Mouse (Mus musculus): ENCODE measurements around the gene Tapbp. TPM values are rescaled to one million over a fixed set of nuclear protein-coding genes. Genes with fewer than 3 reads are reported as not detected.
A peak's percentile ranks its signal among the peaks of the same experiment; 100 is the strongest.

Tapbp gene
- polyA plus RNA-seq, 1 experiment, result 28.5 TPM

DNA sequence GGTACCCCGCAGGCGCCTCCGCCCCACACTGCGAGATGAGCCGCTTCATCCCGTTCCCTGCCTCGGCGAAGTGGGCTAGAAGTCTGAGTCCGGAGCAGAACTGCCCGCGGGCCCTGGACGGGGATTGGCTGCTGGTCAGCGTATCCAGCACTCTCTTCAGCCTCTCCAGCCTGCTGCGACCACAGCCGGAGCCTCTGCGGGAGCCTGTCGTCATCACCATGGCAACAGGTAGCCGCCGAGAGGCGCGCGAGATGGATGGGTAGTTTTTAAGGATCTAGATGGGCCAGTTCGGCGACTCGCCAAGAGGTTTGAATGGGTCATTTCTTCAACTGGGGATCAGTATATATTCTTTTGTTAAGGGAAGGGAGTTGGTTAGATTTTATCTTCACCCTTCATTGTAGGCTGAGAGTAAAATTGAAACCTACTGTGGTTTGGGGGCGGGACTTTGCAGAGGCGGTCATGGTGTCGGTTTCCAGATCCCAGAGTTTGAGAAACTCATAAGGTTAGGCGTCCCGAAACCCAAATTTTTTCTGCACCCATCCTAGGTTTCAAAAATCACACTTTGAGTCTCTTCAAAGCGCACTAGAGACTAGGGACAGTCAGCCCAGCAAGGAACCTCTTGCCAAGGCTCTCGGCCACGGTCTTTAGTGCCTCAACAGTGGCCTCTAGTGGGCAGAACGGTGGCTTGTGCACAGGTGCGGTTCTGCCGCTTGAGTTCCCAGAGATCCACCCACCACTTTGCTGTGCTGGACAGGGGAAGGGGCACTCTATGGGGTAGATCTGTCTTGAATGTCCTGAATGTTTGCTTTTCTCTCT, 4.8 kb downstream of the Tapbp start:
- Histone ChIP-seq H3K4me1 (ENCODE audit: control insufficient read depth, insufficient read depth, low read length) (peaks cover 11% of the 10 kb centered on the region), H3K4me3 (replicated peaks; ENCODE audit: insufficient read depth, low read depth, low read length) (peak overlapping the region; percentile 98), H3K27ac (ENCODE audit: insufficient read depth, low read length) (no peak overlapping the region), H3K27me3 (ENCODE audit: control insufficient read depth, insufficient read depth, low read length) (no peaks in the 10 kb centered on the region)
- peak; percentile 85 to 90 for DNase-seq
- under 1% methylated on average over 36 of the region's 36 CpGs for WGBS
- TF ChIP-seq CTCF (IDR thresholded peaks at IDR 0.05; ENCODE audit: borderline replicate concordance, insufficient read depth, low read depth, low read length), result peak; percentile 90
- no peak for TF ChIP-seq POLR2A (IDR thresholded peaks at IDR 0.05; ENCODE audit: borderline replicate concordance, insufficient read depth, low read length)

DNA sequence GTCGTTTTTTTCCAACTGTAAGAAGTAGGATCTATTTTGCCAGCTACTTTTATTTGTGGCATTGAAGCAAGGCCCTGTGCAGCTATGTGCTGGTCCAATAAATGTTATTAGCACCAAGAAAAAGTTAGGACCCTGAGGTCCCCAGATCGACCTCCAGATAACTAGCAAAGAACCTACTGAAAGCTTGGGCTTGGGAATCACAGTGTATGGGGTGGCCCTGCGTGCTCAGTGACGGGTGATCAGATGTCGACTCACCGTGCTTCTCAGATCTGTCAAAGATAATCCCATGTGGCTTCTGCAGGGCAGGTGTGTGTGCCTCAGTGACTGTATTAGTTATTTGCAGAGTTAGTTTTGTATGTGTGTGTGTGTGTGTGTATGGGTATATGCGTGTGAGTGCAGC, 5.7 kb downstream of the Tapbp start:
- H3K4me1 ChIP-seq (ENCODE audit: control insufficient read depth, insufficient read depth, low read length), result peaks cover 11% of the 10 kb centered on the region
- no peak overlapping the region for H3K4me3 ChIP-seq (replicated peaks; ENCODE audit: insufficient read depth, low read depth, low read length)
- WGBS, result 89% methylated on average over 7 of the region's 7 CpGs
- DNase-seq, result no peak
- no peak for TF ChIP-seq CTCF (IDR thresholded peaks at IDR 0.05; ENCODE audit: borderline replicate concordance, insufficient read depth, low read depth, low read length)
- H3K27ac ChIP-seq (ENCODE audit: insufficient read depth, low read length), result no peak overlapping the region
- H3K27me3 ChIP-seq (ENCODE audit: control insufficient read depth, insufficient read depth, low read length), result no peaks in the 10 kb centered on the region

DNA sequence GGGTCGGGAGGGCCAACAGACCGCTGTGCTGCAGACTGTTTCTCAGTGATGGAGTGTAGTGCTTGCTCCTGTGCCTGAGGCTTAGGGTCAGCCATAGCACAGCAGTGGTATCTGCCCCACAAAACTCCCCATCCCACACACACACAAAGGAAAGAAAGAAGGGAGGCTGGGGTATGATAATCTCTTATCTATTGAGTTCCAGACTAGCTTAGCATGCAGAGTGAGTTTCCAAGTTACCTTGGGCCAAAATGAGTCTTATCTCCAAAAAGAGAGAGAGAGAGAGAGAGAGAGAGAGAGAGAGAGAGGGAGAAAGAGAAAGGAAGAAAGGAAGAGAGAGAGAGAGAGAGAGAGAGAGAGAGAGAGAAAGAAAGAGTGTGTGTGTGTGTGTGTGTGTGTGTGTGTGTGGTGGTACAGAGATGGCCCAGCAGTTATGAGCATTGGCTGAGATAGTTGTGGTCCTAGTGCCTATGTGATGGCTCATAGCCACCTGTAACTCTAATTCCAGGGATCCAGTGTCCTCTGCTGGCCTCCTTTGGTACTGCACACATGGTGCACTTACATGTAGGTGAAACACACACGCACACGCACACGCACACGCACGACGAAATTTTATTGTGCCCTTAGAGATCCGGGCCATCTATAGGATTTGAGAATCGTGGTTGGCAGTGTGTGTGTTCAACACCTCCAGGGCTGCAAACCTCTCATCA, 9.0 kb downstream of the Tapbp start:
- 84% methylated on average over 10 of the region's 10 CpGs for WGBS
- DNase-seq, result no peak
- TF ChIP-seq POLR2A (IDR thresholded peaks at IDR 0.05; ENCODE audit: borderline replicate concordance, insufficient read depth, low read length) (no peak), CTCF (IDR thresholded peaks at IDR 0.05; ENCODE audit: borderline replicate concordance, insufficient read depth, low read depth, low read length) (peak; percentile 41; the same call in 1 of the 2 replicates)
- H3K27me3 ChIP-seq (ENCODE audit: control insufficient read depth, insufficient read depth, low read length), result no peaks in the 10 kb centered on the region
- no peak overlapping the region for H3K27ac ChIP-seq (ENCODE audit: insufficient read depth, low read length)
- no peak overlapping the region for H3K4me3 ChIP-seq (replicated peaks; ENCODE audit: insufficient read depth, low read depth, low read length)
- H3K4me1 ChIP-seq (ENCODE audit: control insufficient read depth, insufficient read depth, low read length), result no peaks in the 10 kb centered on the region

DNA sequence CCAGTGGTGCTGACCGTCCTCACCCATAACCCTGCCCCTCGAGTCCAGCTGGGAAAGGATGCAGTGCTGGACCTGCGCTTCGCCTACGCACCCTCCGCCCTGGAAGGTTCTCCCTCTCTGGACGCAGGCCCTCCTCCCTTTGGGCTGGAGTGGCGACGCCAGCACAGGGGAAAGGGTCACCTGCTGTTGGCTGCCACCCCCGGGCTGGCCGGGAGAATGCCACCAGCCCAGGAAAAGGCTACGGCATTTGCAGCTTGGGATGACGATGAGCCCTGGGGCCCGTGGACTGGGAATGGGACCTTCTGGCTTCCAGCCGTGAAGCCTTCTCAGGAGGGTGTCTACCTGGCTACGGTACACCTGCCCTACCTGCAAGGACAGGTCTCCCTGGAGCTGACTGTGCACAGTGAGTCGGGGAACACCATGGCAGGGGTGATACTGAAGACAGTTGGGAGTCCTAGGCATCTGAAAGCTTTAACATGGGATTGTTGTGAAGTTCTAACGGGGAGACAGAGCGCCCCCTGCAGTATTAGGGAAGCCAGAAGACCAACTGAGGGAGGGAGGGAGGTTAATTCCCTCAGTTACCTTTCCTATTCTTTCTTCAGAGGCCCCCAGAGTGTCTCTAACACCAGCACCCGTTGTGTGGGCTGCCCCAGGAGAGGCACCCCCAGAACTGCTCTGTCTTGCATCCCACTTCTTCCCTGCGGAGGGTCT, 9.9 kb downstream of the Tapbp start:
- TF ChIP-seq CTCF (IDR thresholded peaks at IDR 0.05; ENCODE audit: borderline replicate concordance, insufficient read depth, low read depth, low read length) (no peak), POLR2A (IDR thresholded peaks at IDR 0.05; ENCODE audit: borderline replicate concordance, insufficient read depth, low read length) (no peak)
- no peaks in the 10 kb centered on the region for H3K27me3 ChIP-seq (ENCODE audit: control insufficient read depth, insufficient read depth, low read length)
- 79% methylated on average over 21 of the region's 21 CpGs for WGBS
- no peaks in the 10 kb centered on the region for H3K4me1 ChIP-seq (ENCODE audit: control insufficient read depth, insufficient read depth, low read length)
- peak in 1 of 2 experiments; percentile 8 for DNase-seq
- H3K27ac ChIP-seq (ENCODE audit: insufficient read depth, low read length), result no peak overlapping the region
- no peak overlapping the region for H3K4me3 ChIP-seq (replicated peaks; ENCODE audit: insufficient read depth, low read depth, low read length)

DNA sequence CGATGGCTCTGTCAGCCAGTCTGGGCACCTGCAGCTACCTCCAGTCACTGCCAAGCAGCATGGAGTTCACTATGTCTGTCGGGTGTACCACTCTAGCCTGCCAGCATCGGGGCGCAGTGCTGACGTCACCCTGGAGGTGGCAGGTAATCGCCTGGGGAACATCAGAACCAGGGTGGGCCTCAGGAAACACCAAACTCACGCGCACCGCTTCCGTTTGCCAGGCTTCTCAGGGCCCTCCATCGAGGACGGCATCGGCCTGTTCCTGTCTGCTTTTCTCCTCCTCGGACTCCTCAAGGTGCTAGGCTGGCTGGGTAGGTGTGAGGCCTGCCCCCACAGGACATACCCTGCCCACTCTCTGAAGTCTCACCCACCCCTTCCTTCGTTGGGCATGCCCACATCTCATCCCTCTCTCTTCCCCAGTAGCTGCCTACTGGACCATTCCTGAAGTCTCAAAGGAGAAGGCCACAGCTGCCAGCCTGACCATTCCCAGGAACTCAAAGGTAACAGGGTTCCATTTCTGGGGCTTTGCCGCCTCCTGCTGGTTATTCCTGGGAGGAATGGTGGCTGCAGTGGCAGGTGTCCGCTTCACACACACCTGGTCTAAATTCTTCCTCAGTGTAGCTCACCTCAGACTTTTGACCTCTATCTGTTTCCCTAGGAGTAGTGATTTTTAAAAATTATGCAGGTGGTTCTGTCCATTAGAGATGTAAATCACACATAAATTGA, 10.7 kb downstream of the Tapbp start:
- no peak for TF ChIP-seq POLR2A (IDR thresholded peaks at IDR 0.05; ENCODE audit: borderline replicate concordance, insufficient read depth, low read length)
- no peak; the same call in 1 of the 2 replicates for TF ChIP-seq CTCF (IDR thresholded peaks at IDR 0.05; ENCODE audit: borderline replicate concordance, insufficient read depth, low read depth, low read length)
- Histone ChIP-seq H3K4me1 (ENCODE audit: control insufficient read depth, insufficient read depth, low read length) (peaks cover 3% of the 10 kb centered on the region; the same call in 1 of the 2 replicates), H3K27me3 (ENCODE audit: control insufficient read depth, insufficient read depth, low read length) (no peaks in the 10 kb centered on the region), H3K4me3 (replicated peaks; ENCODE audit: insufficient read depth, low read depth, low read length) (no peak overlapping the region), H3K27ac (ENCODE audit: insufficient read depth, low read length) (no peak overlapping the region)
- DNase-seq, result no peak
- WGBS, result 71% methylated on average over 17 of the region's 17 CpGs

DNA sequence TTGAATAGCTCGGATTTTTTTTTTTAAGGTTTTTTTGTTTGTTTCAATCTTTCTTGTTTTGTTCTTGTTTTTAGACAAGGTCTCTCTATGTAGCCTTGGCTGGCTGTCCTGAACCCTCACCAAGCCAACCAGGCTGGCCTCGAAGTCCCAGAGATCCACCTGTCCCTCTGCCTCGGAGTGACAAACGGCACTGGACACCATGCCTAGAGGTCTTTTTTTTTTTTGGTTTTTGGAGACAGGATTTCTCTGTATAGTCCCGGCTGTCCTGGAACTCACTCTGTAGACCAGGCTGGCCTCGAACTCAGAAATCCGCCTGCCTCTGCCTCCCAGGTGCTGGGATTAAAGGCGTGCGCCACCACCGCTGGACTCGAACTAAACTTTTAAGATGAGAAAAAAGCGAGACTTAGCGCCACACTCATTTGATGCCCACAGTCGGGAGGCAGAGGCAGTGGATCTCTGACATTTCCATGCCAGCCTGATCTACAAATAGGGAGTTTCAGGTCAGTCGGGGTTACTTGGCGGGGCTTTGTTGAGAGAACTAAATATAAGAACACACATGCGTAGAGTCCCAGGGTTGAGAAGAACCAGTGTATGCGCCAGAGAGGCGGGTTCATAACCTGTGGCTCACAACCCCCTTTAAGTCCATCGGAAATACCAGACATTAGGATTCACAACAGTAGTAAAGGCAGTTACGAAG, 12.7 kb downstream of the Tapbp start:
- DNase-seq, result peak in 1 of 2 experiments; percentile 10
- H3K27me3 ChIP-seq (ENCODE audit: control insufficient read depth, insufficient read depth, low read length), result no peaks in the 10 kb centered on the region
- H3K4me1 ChIP-seq (ENCODE audit: control insufficient read depth, insufficient read depth, low read length), result peaks cover 5% of the 10 kb centered on the region; the same call in 1 of the 2 replicates
- 50% methylated on average over 21 of the region's 21 CpGs for WGBS
- H3K27ac ChIP-seq (ENCODE audit: insufficient read depth, low read length), result no peak overlapping the region
- TF ChIP-seq CTCF (IDR thresholded peaks at IDR 0.05; ENCODE audit: borderline replicate concordance, insufficient read depth, low read depth, low read length), result no peak
- TF ChIP-seq POLR2A (IDR thresholded peaks at IDR 0.05; ENCODE audit: borderline replicate concordance, insufficient read depth, low read length), result no peak
- peak overlapping the region; percentile 94 for H3K4me3 ChIP-seq (replicated peaks; ENCODE audit: insufficient read depth, low read depth, low read length)

All from cerebellum, adult 2 months (tissue).